Mouse (Mus musculus) embryonic facial prominence, embryonic 11.5 days (tissue): ENCODE measurements at regions not wholly inside any gene's neighbourhood (a gene's known extent, or its start where the extent isn't known, plus 50 kb on each side); places are given as distances from the start of the nearest gene placed in this dataset.

Source experiments
- ATAC-seq: fragments of 200-750 bp; cut with Nextera tagmentation; replicated peaks from 2 replicates; pipeline ENCODE4 v1.8.0; 2017; ENCODE audit warnings: low read depth; ENCODE audit not compliant: insufficient number of reproducible peaks, low FRiP score, low TSS enrichment
- DNase-seq: peaks from one replicate; pipeline ENCODE4 v3.0.0-alpha.2; 2015; ENCODE audit warnings: low spot score
- H3K27ac ChIP-seq: fragments of 300-500 bp; sonication (generic); replicated peaks from 2 replicates; pipeline ENCODE4 v1.5.1; 2014; ENCODE audit warnings: mild to moderate bottlenecking, low read depth, low read length, control low read depth
- H3K27me3 ChIP-seq: fragments of 300-500 bp; sonication (generic); 2 replicates; pipeline ENCODE4 v1.6.1; 2014; ENCODE audit warnings: mild to moderate bottlenecking, low read length, moderate library complexity, mixed read lengths; ENCODE audit not compliant: control insufficient read depth, insufficient read depth
- H3K36me3 ChIP-seq: fragments of 300-500 bp; sonication (generic); replicated peaks from 2 replicates; pipeline ENCODE4 v1.6.1; 2014; ENCODE audit warnings: low read depth, mild to moderate bottlenecking, low read length, moderate library complexity, mixed read lengths; ENCODE audit not compliant: control insufficient read depth, insufficient read depth
- H3K4me1 ChIP-seq: fragments of 300-500 bp; sonication (generic); 2 replicates; pipeline ENCODE4 v1.6.1; 2014; ENCODE audit warnings: low read length, mixed read lengths; ENCODE audit not compliant: control insufficient read depth, insufficient read depth
- H3K4me2 ChIP-seq: fragments of 300-500 bp; sonication (generic); 2 replicates; pipeline ENCODE4 v1.6.1; 2014; ENCODE audit warnings: low read depth, mild to moderate bottlenecking, control low read depth, low read length, moderate library complexity
- H3K4me3 ChIP-seq: fragments of 300-500 bp; sonication (generic); 2 replicates; pipeline ENCODE4 v1.5.1; 2014; ENCODE audit warnings: low read depth, low read length, control low read depth
- H3K9ac ChIP-seq: fragments of 300-500 bp; sonication (generic); replicated peaks from 2 replicates; pipeline ENCODE4 v1.6.1; 2014; ENCODE audit warnings: mild to moderate bottlenecking, control low read depth, low read length
- H3K9me3 ChIP-seq: fragments of 300-500 bp; sonication (generic); replicated peaks from 2 replicates; pipeline ENCODE4 v1.6.1; 2016; ENCODE audit warnings: mild to moderate bottlenecking, low read length, inconsistent platforms, mixed read lengths; ENCODE audit not compliant: control insufficient read depth
- WGBS: fragments of 180-500 bp; shearing (Covaris S2); extraction: QIAGEN DNeasy Blood & Tissue Kit; methylation state at CpG from one replicate; pipeline ENCODE4 v1.1.7; 2014; 5-methylcytosine and 5-hydroxymethylcytosine counted together

DNA sequence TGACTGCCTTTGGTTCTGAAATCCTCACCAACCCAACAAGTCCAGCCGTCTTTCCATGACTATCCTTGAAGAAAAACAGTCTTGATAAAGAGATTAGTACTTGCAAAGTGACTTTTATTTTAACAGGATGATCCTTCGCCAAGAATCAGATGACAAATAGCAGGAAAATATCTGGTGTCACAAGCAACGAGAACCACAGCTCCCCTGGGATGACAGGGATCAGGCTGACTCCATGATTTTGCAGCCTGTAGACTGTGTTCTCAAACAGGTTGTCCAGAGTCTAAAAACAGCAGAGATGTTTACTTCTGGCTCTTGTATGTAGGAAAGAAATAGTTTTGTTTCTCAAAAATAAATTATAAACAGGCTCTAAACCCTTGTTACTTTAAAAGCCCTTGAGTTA, 63.3 kb downstream of the Tmem18 start:
- Histone ChIP-seq H3K4me1 (no peaks in the 10 kb centered on the region), H3K27me3 (no peaks in the 10 kb centered on the region), H3K9ac (no peak overlapping the region), H3K36me3 (no peaks in the 10 kb centered on the region), H3K27ac (no peak overlapping the region), H3K4me2 (no peak overlapping the region), H3K9me3 (no peaks in the 10 kb centered on the region), H3K4me3 (no peak overlapping the region)
- no peak for DNase-seq
- 50% methylated on average over 3 of the region's 3 CpGs for WGBS
- ATAC-seq: no peak

DNA sequence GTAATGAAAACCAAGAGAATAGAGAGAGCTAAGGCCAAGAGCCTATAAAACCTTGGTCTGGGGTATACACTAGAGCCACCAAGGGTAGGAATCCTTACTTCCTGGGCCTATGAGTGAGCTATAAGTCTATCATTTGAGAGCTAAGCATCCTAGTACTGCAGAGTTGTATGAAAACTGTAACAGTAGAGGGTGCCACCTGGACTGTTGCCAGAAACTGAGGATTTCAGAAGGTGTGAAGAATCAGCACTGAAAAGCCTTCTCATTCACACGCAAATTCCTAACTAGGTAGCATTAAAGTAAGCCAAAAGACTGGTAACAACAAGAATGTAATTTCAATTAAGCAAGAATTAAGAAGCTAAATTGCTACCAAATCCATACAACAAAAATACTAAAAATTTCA, 67.3 kb downstream of the Tmem18 start:
- H3K4me2 ChIP-seq: no peak overlapping the region
- no peak overlapping the region for H3K4me3 ChIP-seq
- 78% methylated on average over 1 of the region's 1 CpGs for WGBS
- H3K27ac ChIP-seq: no peak overlapping the region
- H3K9ac ChIP-seq: no peak overlapping the region
- ATAC-seq (no peak), DNase-seq (no peak)
- no peaks in the 10 kb centered on the region for H3K9me3 ChIP-seq
- no peaks in the 10 kb centered on the region for H3K4me1 ChIP-seq
- H3K36me3 ChIP-seq: no peaks in the 10 kb centered on the region
- H3K27me3 ChIP-seq: no peaks in the 10 kb centered on the region

DNA sequence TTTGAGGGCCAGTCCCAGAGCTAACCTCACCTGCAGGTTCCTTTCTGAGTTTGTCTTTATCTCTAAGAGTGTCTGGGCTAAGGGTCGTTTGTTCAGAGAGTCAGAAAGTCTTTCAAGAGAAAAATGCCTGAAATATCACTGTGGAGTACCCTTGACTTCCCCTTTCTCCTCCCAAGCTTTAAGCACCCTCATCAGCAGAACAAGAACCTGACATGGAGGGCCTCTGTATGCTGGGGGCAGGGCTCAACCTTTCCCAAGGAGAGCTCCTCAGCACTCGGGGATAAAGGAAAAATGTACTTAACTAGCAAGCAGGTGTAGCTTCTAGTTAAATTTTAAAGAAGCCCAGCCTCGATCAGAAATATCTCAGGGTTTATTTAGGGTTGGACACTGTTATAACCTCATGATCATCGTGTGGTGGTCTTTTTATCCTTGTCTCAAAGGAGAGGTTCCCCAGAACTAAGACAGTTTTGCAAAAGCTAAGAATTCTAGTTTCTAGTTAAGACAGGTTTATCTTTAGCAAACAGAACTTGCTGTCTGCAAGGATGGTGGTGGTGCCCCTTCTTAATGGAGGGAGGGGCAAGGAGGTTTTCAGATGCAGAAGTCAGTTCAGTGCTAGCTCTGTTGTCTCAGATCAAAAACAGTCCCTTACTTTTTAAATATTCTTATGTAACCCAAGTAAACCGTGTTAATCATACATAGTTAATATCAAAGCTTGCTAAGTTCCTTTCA, 70.3 kb downstream of the Tmem18 start:
- H3K9ac ChIP-seq: no peak overlapping the region
- WGBS: 63% methylated on average over 5 of the region's 5 CpGs
- H3K27ac ChIP-seq: no peak overlapping the region
- H3K27me3 ChIP-seq: no peaks in the 10 kb centered on the region
- no peaks in the 10 kb centered on the region for H3K9me3 ChIP-seq
- no peak for ATAC-seq
- H3K4me2 ChIP-seq: no peak overlapping the region
- no peak for DNase-seq
- no peaks in the 10 kb centered on the region for H3K4me1 ChIP-seq
- H3K36me3 ChIP-seq: no peaks in the 10 kb centered on the region
- H3K4me3 ChIP-seq: no peak overlapping the region

DNA sequence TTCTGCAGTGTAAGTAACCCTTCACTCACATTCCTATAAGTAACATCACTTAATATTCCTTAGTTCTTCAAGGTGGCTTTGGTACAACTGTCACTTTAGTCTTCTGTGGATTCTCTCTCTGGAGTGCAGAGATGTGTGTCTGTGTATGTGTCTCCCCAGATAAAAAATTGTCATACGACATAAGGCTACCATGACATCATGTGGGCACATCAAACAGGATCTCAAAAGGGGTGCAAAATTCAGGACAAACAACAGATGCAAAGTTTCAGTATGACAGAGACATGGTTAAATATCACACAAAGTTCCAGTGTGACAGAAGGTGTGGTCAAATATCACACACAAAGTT, 70.8 kb downstream of the Tmem18 start:
- no peaks in the 10 kb centered on the region for H3K9me3 ChIP-seq
- H3K4me3 ChIP-seq: no peak overlapping the region
- ATAC-seq: no peak
- H3K4me2 ChIP-seq: no peak overlapping the region
- H3K27me3 ChIP-seq: no peaks in the 10 kb centered on the region
- no peak overlapping the region for H3K27ac ChIP-seq
- no peaks in the 10 kb centered on the region for H3K36me3 ChIP-seq
- H3K9ac ChIP-seq: no peak overlapping the region
- no peak for DNase-seq
- 86% methylated on average over 1 of the region's 1 CpGs for WGBS
- no peaks in the 10 kb centered on the region for H3K4me1 ChIP-seq

GRCm38 (mm10) chr12:30678826-30679225, 94.6 kb downstream of the Tmem18 start:
- no peaks in the 10 kb centered on the region for H3K27me3 ChIP-seq
- H3K4me1 ChIP-seq: no peaks in the 10 kb centered on the region
- no peaks in the 10 kb centered on the region for H3K9me3 ChIP-seq
- H3K9ac ChIP-seq: no peak overlapping the region
- ATAC-seq (no peak), DNase-seq (peak; percentile 82)
- H3K4me3 ChIP-seq: no peak overlapping the region
- H3K4me2 ChIP-seq: no peak overlapping the region
- 33% methylated on average over 2 of the region's 2 CpGs for whole genome bisulfite sequencing
- no peak overlapping the region for H3K27ac ChIP-seq
- no peaks in the 10 kb centered on the region for H3K36me3 ChIP-seq

- Histone ChIP-seq H3K4me2 (no peak overlapping the region), H3K27me3 (no peaks in the 10 kb centered on the region), H3K4me3 (no peak overlapping the region), H3K9ac (no peak overlapping the region), H3K9me3 (no peaks in the 10 kb centered on the region), H3K36me3 (no peaks in the 10 kb centered on the region), H3K4me1 (no peaks in the 10 kb centered on the region), H3K27ac (no peak overlapping the region)
- DNase-seq (no peak), ATAC-seq (no peak)
- 70% methylated on average over 4 of the region's 4 CpGs for WGBS
Observed at GRCm38 (mm10) chr12:30690038-30690437, 105.8 kb downstream of the Tmem18 start.

- Histone ChIP-seq H3K4me3 (no peak overlapping the region), H3K36me3 (no peaks in the 10 kb centered on the region), H3K9ac (no peak overlapping the region), H3K4me2 (no peak overlapping the region), H3K9me3 (no peaks in the 10 kb centered on the region), H3K27ac (no peak overlapping the region), H3K27me3 (no peaks in the 10 kb centered on the region), H3K4me1 (no peaks in the 10 kb centered on the region)
- WGBS: 27% methylated on average over 3 of the region's 3 CpGs
- peak; percentile 56 for ATAC-seq
- DNase-seq: peak; percentile 64
Observed at GRCm38 (mm10) chr12:30693540-30693939, 109.3 kb downstream of the Tmem18 start.

DNA sequence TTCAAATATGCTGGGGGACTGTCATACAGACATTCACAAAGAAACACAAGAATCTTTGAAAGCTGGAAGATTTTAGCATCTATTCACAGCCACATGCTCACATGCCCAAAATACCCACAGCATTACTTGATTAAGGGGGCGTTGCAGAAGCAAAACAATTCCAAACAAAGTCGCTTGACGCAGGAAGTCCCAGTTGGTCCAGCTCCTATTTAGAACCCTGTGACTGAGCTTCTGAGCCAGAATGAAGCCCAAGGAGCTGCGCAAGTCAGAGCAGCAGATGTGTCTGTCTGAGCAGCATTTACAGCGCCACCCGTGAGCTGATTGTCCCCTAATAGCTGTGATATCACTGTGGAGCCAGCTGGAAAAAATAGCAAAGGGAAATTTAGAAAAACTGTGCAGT, 114.0 kb downstream of the Tmem18 start:
- H3K4me2 ChIP-seq: no peak overlapping the region
- no peaks in the 10 kb centered on the region for H3K27me3 ChIP-seq
- no peak overlapping the region for H3K4me3 ChIP-seq
- no peak overlapping the region for H3K9ac ChIP-seq
- H3K27ac ChIP-seq: no peak overlapping the region
- WGBS: 64% methylated on average over 6 of the region's 6 CpGs
- no peaks in the 10 kb centered on the region for H3K36me3 ChIP-seq
- H3K4me1 ChIP-seq: no peaks in the 10 kb centered on the region
- no peaks in the 10 kb centered on the region for H3K9me3 ChIP-seq
- DNase-seq (no peak), ATAC-seq (no peak)
